In the genomic region with DNA sequence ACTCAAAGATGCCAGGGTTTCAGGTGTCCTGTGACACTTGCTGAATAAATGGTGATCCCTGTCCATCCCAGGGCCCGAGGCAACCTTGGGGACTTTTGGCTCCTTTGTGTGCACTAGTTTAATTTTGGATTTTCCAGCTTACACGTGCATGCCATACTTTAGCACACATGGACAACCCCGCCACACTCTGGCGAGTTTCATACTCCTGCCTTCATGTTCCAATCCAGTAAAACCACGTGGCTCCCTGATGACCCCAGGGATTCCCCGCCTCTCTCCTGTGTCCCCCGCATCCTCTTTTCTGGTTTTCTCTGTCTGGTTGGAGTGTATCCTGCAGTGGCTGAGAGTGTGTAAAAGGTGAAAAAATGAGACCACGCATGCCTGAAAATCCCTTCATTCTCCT, we compare ENCODE assay signal across 20 mouse cellular contexts. TPM values are rescaled to one million over a fixed set of nuclear protein-coding genes. Genes with fewer than 3 reads are reported as not detected.
DNase-seq lines count a peak whose midpoint lies in the region; ATAC-seq and TF ChIP-seq lines count a peak whose summit lies in the region.
"Had no signal": no experiment of that assay in that cellular context is flagged by ENCODE, and none has a peak within 500 bp of the region (broad histone marks: within the 10 kb centered on the region; RNA-seq: fewer than 3 reads in every experiment).

No protein-coding gene starts in this region.

- TF ChIP-seq RAD21 in MEL (IDR thresholded peaks at IDR 0.05; ENCODE audit: low read depth, low read length), result no peak

- no peak overlapping the region for H3K4me3 ChIP-seq in MEL (ENCODE audit: control insufficient read depth in 1 of 2, insufficient read depth in 1 of 2, low read depth in 2 of 2, low read length in 2 of 2)
- no peak overlapping the region for H3K4me3 ChIP-seq in heart, embryonic 12.5 days
- H3K4me3 ChIP-seq: embryonic facial prominence, embryonic 15.5 days; heart, adult 2 months; hindbrain, embryonic 10.5 days had no signal

- H3K4me2 ChIP-seq in heart, embryonic 12.5 days, result no peak overlapping the region
- H3K4me2 ChIP-seq: embryonic facial prominence, embryonic 15.5 days; heart, embryonic 11.5 days; hindbrain, embryonic 14.5 days had no signal

- no peak for ATAC-seq in heart, embryonic 12.5 days (ENCODE audit: insufficient number of reproducible peaks, low FRiP score)
- ATAC-seq: CD4-positive, CD25-positive, alpha-beta regulatory T cell, adult 4 months; forebrain, embryonic 16.5 days had no signal

- DNase-seq in thymus, postnatal 0 days (ENCODE audit: low spot score), result peak; percentile 8
- DNase-seq in thymus, postnatal 36 days, result no peak
- DNase-seq in A20 (ENCODE audit: low read depth, low spot score) (peak; percentile 14), MEL (ENCODE audit: low read depth, low spot score) (no peak)
- no peak for DNase-seq in frontal cortex, postnatal 10 days (ENCODE audit: low spot score in 2 of 2)
- no peak for DNase-seq in kidney, postnatal 14 days
- DNase-seq: adrenal gland, adult 8-10 months; adrenal gland, postnatal 36 days; cerebellum, adult 2 months; cerebellum, postnatal 10 days; embryo, embryonic 11 days; gastrocnemius, postnatal 14 days; heart, adult 2 months had no signal

- peaks cover 0 to 6% of the 10 kb centered on the region in 2 experiments; a peak in 2 of 4 replicates for H3K4me1 ChIP-seq in MEL (ENCODE audit: control insufficient read depth in 1 of 2, insufficient read depth in 2 of 2, low read length in 2 of 2)
- H3K4me1 ChIP-seq in heart, embryonic 12.5 days (replicated peaks), result no peaks in the 10 kb centered on the region
- H3K4me1 ChIP-seq: embryonic facial prominence, embryonic 15.5 days had no signal

- no peak overlapping the region for H3K9ac ChIP-seq in MEL (ENCODE audit: control insufficient read depth, low read depth, low read length, poor library complexity, severe bottlenecking)
- no peak overlapping the region for H3K9ac ChIP-seq in heart, embryonic 12.5 days
- H3K9ac ChIP-seq: embryonic facial prominence, embryonic 15.5 days; hindbrain, embryonic 14.5 days had no signal

- WGBS in heart, embryonic 12.5 days, result 78% methylated on average over 8 of the region's 8 CpGs

- no peaks in the 10 kb centered on the region for H3K79me2 ChIP-seq in MEL (ENCODE audit: control insufficient read depth, insufficient read depth, low read length, poor library complexity)

- no peaks in the 10 kb centered on the region for H3K27me3 ChIP-seq in MEL (ENCODE audit: control insufficient read depth in 1 of 2, insufficient read depth in 2 of 2, low read length in 2 of 2)
- H3K27me3 ChIP-seq in heart, embryonic 12.5 days (replicated peaks), result peaks cover 19% of the 10 kb centered on the region
- H3K27me3 ChIP-seq: embryonic facial prominence, embryonic 15.5 days had no signal

- H3K27ac ChIP-seq in MEL (ENCODE audit: control insufficient read depth, low read depth, low read length), result no peak overlapping the region
- no peak overlapping the region for H3K27ac ChIP-seq in heart, embryonic 12.5 days (ENCODE audit: poor library complexity, severe bottlenecking)
- H3K27ac ChIP-seq: embryonic facial prominence, embryonic 15.5 days; heart, adult 2 months; hindbrain, embryonic 10.5 days; hindbrain, embryonic 14.5 days had no signal

- no peak for TF ChIP-seq POLR2A in MEL (IDR thresholded peaks at IDR 0.05; ENCODE audit: control insufficient read depth in 1 of 2, insufficient read depth in 1 of 2, low read depth in 1 of 2, low read length in 2 of 2, poor library complexity in 1 of 2)

- H3K9me3 ChIP-seq in MEL (replicated peaks; ENCODE audit: insufficient read depth, low read length), result no peaks in the 10 kb centered on the region
- peaks cover 7% of the 10 kb centered on the region for H3K9me3 ChIP-seq in heart, embryonic 12.5 days (replicated peaks)
- H3K9me3 ChIP-seq: embryonic facial prominence, embryonic 15.5 days; hindbrain, embryonic 10.5 days had no signal

- TF ChIP-seq CTCF in MEL (IDR thresholded peaks at IDR 0.05 in 2 of 3, conservative IDR thresholded peaks at IDR 0.05 in 1 of 3; ENCODE audit: control insufficient read depth in 1 of 3, insufficient read depth in 1 of 3, low read depth in 2 of 3, low read length in 3 of 3, poor library complexity in 1 of 3, severe bottlenecking in 1 of 3), result no peak

- TF ChIP-seq EP300 in MEL (IDR thresholded peaks at IDR 0.05; ENCODE audit: low read depth in 1 of 2, low read length in 2 of 2), result no peak

- peaks cover 0 to 3% of the 10 kb centered on the region in 2 experiments; a peak in 1 of 4 replicates for H3K36me3 ChIP-seq in MEL (ENCODE audit: control insufficient read depth in 1 of 2, insufficient read depth in 2 of 2, low read length in 2 of 2)
- no peaks in the 10 kb centered on the region; the same call in 1 of the 2 replicates for H3K36me3 ChIP-seq in heart, embryonic 12.5 days
- H3K36me3 ChIP-seq: embryonic facial prominence, embryonic 15.5 days; hindbrain, embryonic 10.5 days had no signal

TF ChIP-seq in MEL, 35 proteins besides CTCF, POLR2A, EP300 and RAD21:
- TF ChIP-seq SMC3 (IDR thresholded peaks at IDR 0.05; ENCODE audit: low read depth, low read length) (no peak), MAX (IDR thresholded peaks at IDR 0.05; ENCODE audit: low read length) (0 out of 2 replicates have a peak, but pooled peaks have one; percentile 18)

RNA-seq across cellular contexts. Expression of gene Doc2b, which starts 31.6 kb away (rescaled TPM):
- 0.33 TPM in 2 replicates for polyA plus RNA-seq in thymus, postnatal 0 days (2015; fragmentation: Nextera tagmentation; extraction: Ambion mirVana)
- not detected in 2 replicates for total RNA-seq in MEL (2012; rRNA removed)
- polyA plus RNA-seq in MEL (2012; ENCODE audit: insufficient read depth in 1 of 2, insufficient read length in 2 of 2, low read depth in 1 of 2, low replicate concordance in 2 of 2, missing spikeins in 1 of 2), result not detected
- 0.08 and 0.15 TPM in 2 replicates for polyA plus RNA-seq in heart, embryonic 12.5 days (2016; fragmentation: Nextera tagmentation; extraction: Ambion mirVana)
- polyA plus RNA-seq: CD4-positive, CD25-positive, alpha-beta regulatory T cell, adult 4 months had no signal

Comparison
In these comparisons a context has a peak if more than half of its experiments do, and no peak if none do; other contexts are left out.
1. DNase-seq: peak in thymus, postnatal 0 days (single experiment) and A20 (single experiment); none in thymus, postnatal 36 days (0 of 2), MEL (single experiment), frontal cortex, postnatal 10 days (0 of 2) and kidney, postnatal 14 days (single experiment).